Mouse (Mus musculus): ENCODE measurements around the gene Mettl7a3. TPM values are rescaled to one million over a fixed set of nuclear protein-coding genes. Genes with fewer than 3 reads are reported as not detected.

Mettl7a3 gene
- total RNA-seq, 1 experiment, result 0.49 TPM

GRCm38 (mm10) chr15:100385705-100386104 lies 51.0 kb downstream of the Mettl7a3 start:
- in situ Hi-C loops (cut with MboI; ENCODE audit: low sequenced_read_pairs in 2 of 2, unreplicated experiment in 2 of 2), result no loop called here
- Histone ChIP-seq H3K9ac (ENCODE audit: insufficient read depth, low read depth, low read length, poor library complexity, severe bottlenecking) (no peak overlapping the region), H3K9me3 (ENCODE audit: control insufficient read depth, insufficient read depth, low read depth, low read length) (no peaks in the 10 kb centered on the region), H3K4me1 (ENCODE audit: control insufficient read depth in 2 of 2, insufficient read depth in 2 of 2, low read length in 2 of 2, poor library complexity in 1 of 2) (no peaks in the 10 kb centered on the region), H3K36me3 (ENCODE audit: control insufficient read depth, insufficient read depth, low read length, poor library complexity, severe bottlenecking) (0 out of 2 replicates have a peak, but pooled peaks cover 2% of the 10 kb centered on the region), H3K4me3 (ENCODE audit: insufficient read depth in 1 of 2, low read depth in 1 of 2, low read length in 2 of 2, poor library complexity in 1 of 2, severe bottlenecking in 1 of 2) (no peak overlapping the region), H3K27ac (ENCODE audit: insufficient read depth, low read depth, low read length, poor library complexity, severe bottlenecking) (no peak overlapping the region)
- DNase-seq (ENCODE audit: low read depth, low spot score), result no peak
- TF ChIP-seq ZC3H11A (IDR thresholded peaks at IDR 0.05; ENCODE audit: borderline replicate concordance, low read depth, low read length) (no peak), MAFK (IDR thresholded peaks at IDR 0.05; ENCODE audit: insufficient read depth, low read depth, low read length) (no peak), CHD2 (IDR thresholded peaks at IDR 0.05; ENCODE audit: low read depth, low read length) (no peak), HCFC1 (IDR thresholded peaks at IDR 0.05; ENCODE audit: borderline replicate concordance, insufficient read depth, low read length) (no peak), ZNF384 (IDR thresholded peaks at IDR 0.05; ENCODE audit: low read depth, low read length) (no peak)

GRCm38 (mm10) chr15:100387544-100388223 lies 53.0 kb downstream of the Mettl7a3 start:
- Histone ChIP-seq H3K4me3 (ENCODE audit: insufficient read depth in 1 of 2, low read depth in 1 of 2, low read length in 2 of 2, poor library complexity in 1 of 2, severe bottlenecking in 1 of 2) (no peak overlapping the region), H3K36me3 (ENCODE audit: control insufficient read depth, insufficient read depth, low read length, poor library complexity, severe bottlenecking) (0 out of 2 replicates have a peak, but pooled peaks cover 2% of the 10 kb centered on the region), H3K9me3 (ENCODE audit: control insufficient read depth, insufficient read depth, low read depth, low read length) (no peaks in the 10 kb centered on the region), H3K4me1 (ENCODE audit: control insufficient read depth in 2 of 2, insufficient read depth in 2 of 2, low read length in 2 of 2, poor library complexity in 1 of 2) (peaks cover under 1 to 2% of the 10 kb centered on the region in 2 experiments; a peak in 1 of 4 replicates), H3K9ac (ENCODE audit: insufficient read depth, low read depth, low read length, poor library complexity, severe bottlenecking) (no peak overlapping the region), H3K27ac (ENCODE audit: insufficient read depth, low read depth, low read length, poor library complexity, severe bottlenecking) (no peak overlapping the region)
- DNase-seq (ENCODE audit: low read depth, low spot score), result no peak
- in situ Hi-C loops (cut with MboI; ENCODE audit: low sequenced_read_pairs in 2 of 2, unreplicated experiment in 2 of 2), result no loop called here
- TF ChIP-seq HCFC1 (IDR thresholded peaks at IDR 0.05; ENCODE audit: borderline replicate concordance, insufficient read depth, low read length) (no peak), ZNF384 (IDR thresholded peaks at IDR 0.05; ENCODE audit: low read depth, low read length) (no peak), MAFK (IDR thresholded peaks at IDR 0.05; ENCODE audit: insufficient read depth, low read depth, low read length) (no peak), CHD2 (IDR thresholded peaks at IDR 0.05; ENCODE audit: low read depth, low read length) (no peak), ZC3H11A (IDR thresholded peaks at IDR 0.05; ENCODE audit: borderline replicate concordance, low read depth, low read length) (no peak)

- peaks cover 4% of the 10 kb centered on the region; the same call in 1 of the 2 replicates for H3K36me3 ChIP-seq (ENCODE audit: control insufficient read depth, insufficient read depth, low read length, poor library complexity, severe bottlenecking)
- H3K9ac ChIP-seq (ENCODE audit: insufficient read depth, low read depth, low read length, poor library complexity, severe bottlenecking), result no peak overlapping the region
- no peak overlapping the region for H3K27ac ChIP-seq (ENCODE audit: insufficient read depth, low read depth, low read length, poor library complexity, severe bottlenecking)
- no peaks in the 10 kb centered on the region for H3K9me3 ChIP-seq (ENCODE audit: control insufficient read depth, insufficient read depth, low read depth, low read length)
- in situ Hi-C loops (cut with MboI; ENCODE audit: low sequenced_read_pairs in 2 of 2, unreplicated experiment in 2 of 2), result no loop called here
- no peak for DNase-seq (ENCODE audit: low read depth, low spot score)
- H3K4me3 ChIP-seq (ENCODE audit: insufficient read depth in 1 of 2, low read depth in 1 of 2, low read length in 2 of 2, poor library complexity in 1 of 2, severe bottlenecking in 1 of 2), result no peak overlapping the region
- TF ChIP-seq MAFK (IDR thresholded peaks at IDR 0.05; ENCODE audit: insufficient read depth, low read depth, low read length) (no peak), CHD2 (IDR thresholded peaks at IDR 0.05; ENCODE audit: low read depth, low read length) (no peak), ZC3H11A (IDR thresholded peaks at IDR 0.05; ENCODE audit: borderline replicate concordance, low read depth, low read length) (no peak), HCFC1 (IDR thresholded peaks at IDR 0.05; ENCODE audit: borderline replicate concordance, insufficient read depth, low read length) (no peak), ZNF384 (IDR thresholded peaks at IDR 0.05; ENCODE audit: low read depth, low read length) (no peak)
- peaks cover 2 to 4% of the 10 kb centered on the region in 2 experiments; a peak in 2 of 4 replicates for H3K4me1 ChIP-seq (ENCODE audit: control insufficient read depth in 2 of 2, insufficient read depth in 2 of 2, low read length in 2 of 2, poor library complexity in 1 of 2)
Observed at GRCm38 (mm10) chr15:100388224-100388835, 53.6 kb downstream of the Mettl7a3 start.

GRCm38 (mm10) chr15:100388886-100389285 lies 54.2 kb downstream of the Mettl7a3 start:
- TF ChIP-seq ZC3H11A (IDR thresholded peaks at IDR 0.05; ENCODE audit: borderline replicate concordance, low read depth, low read length) (no peak), HCFC1 (IDR thresholded peaks at IDR 0.05; ENCODE audit: borderline replicate concordance, insufficient read depth, low read length) (no peak), MAFK (IDR thresholded peaks at IDR 0.05; ENCODE audit: insufficient read depth, low read depth, low read length) (no peak), ZNF384 (IDR thresholded peaks at IDR 0.05; ENCODE audit: low read depth, low read length) (no peak), CHD2 (IDR thresholded peaks at IDR 0.05; ENCODE audit: low read depth, low read length) (no peak)
- H3K36me3 ChIP-seq (ENCODE audit: control insufficient read depth, insufficient read depth, low read length, poor library complexity, severe bottlenecking), result peaks cover 10% of the 10 kb centered on the region
- H3K4me1 ChIP-seq (ENCODE audit: control insufficient read depth in 2 of 2, insufficient read depth in 2 of 2, low read length in 2 of 2, poor library complexity in 1 of 2), result peaks cover 2 to 4% of the 10 kb centered on the region in 2 experiments; a peak in 2 of 4 replicates
- no peak overlapping the region for H3K9ac ChIP-seq (ENCODE audit: insufficient read depth, low read depth, low read length, poor library complexity, severe bottlenecking)
- in situ Hi-C loops (cut with MboI; ENCODE audit: low sequenced_read_pairs in 2 of 2, unreplicated experiment in 2 of 2), result no loop called here
- DNase-seq (ENCODE audit: low read depth, low spot score), result no peak
- no peaks in the 10 kb centered on the region for H3K9me3 ChIP-seq (ENCODE audit: control insufficient read depth, insufficient read depth, low read depth, low read length)
- H3K27ac ChIP-seq (ENCODE audit: insufficient read depth, low read depth, low read length, poor library complexity, severe bottlenecking), result no peak overlapping the region
- H3K4me3 ChIP-seq (ENCODE audit: insufficient read depth in 1 of 2, low read depth in 1 of 2, low read length in 2 of 2, poor library complexity in 1 of 2, severe bottlenecking in 1 of 2), result no peak overlapping the region

Other genes with a start within 250 kb of the Mettl7a3 start
- gene Atf1, start 107.1 kb upstream of the Mettl7a3 start, total RNA-seq (2012; rRNA removed), result 26.4 and 47.2 TPM in 2 replicates
- 1.5 and 1.6 TPM in 2 replicates for gene Tmprss12, start 54.1 kb upstream of the Mettl7a3 start, total RNA-seq (2012; rRNA removed)
- gene Mettl7a1, start 30.8 kb upstream of the Mettl7a3 start, total RNA-seq (2012; rRNA removed), result 11.6 and 21.7 TPM in 2 replicates
- gene Methig1, start 18.2 kb downstream of the Mettl7a3 start, total RNA-seq (2012; rRNA removed), result 0.37 and 0.54 TPM in 2 replicates
- gene Mettl7a2, start 18.3 kb downstream of the Mettl7a3 start, total RNA-seq (2012; rRNA removed), result 1.4 and 5.1 TPM in 2 replicates
- not detected in 2 replicates for gene Higd1c, start 29.6 kb downstream of the Mettl7a3 start, total RNA-seq (2012; rRNA removed)
- gene Gm5475, start 87.2 kb downstream of the Mettl7a3 start, total RNA-seq (2012; rRNA removed), result 0.11 TPM in 1 of 2 replicates, not detected in the other
- 59.8 and 67.1 TPM in 2 replicates for gene Slc11a2, start 90.1 kb downstream of the Mettl7a3 start, total RNA-seq (2012; rRNA removed)
- gene Letmd1, start 134.1 kb downstream of the Mettl7a3 start, total RNA-seq (2012; rRNA removed), result 7.8 and 11.2 TPM in 2 replicates
- 8.1 and 14.6 TPM in 2 replicates for gene Csrnp2, start 160.6 kb downstream of the Mettl7a3 start, total RNA-seq (2012; rRNA removed)
- 13.1 and 13.6 TPM in 2 replicates for gene Tfcp2, start 217.1 kb downstream of the Mettl7a3 start, total RNA-seq (2012; rRNA removed)

Measured in ES-E14 (cell line).